Mouse (Mus musculus) 3134 (cell line): ENCODE measurements at regions not wholly inside any gene's neighbourhood (a gene's known extent, or its start where the extent isn't known, plus 50 kb on each side); places are given as distances from the start of the nearest gene placed in this dataset.
"Not testable (repeated sequence)": the region's sequence is repeated elsewhere in the genome, so short reads cannot be mapped to it uniquely, and the experiment has no call there.

Source experiments
- DNase-seq: peaks from one replicate; pipeline ENCODE4 v3.0.0-alpha.2; 2011; ENCODE audit warnings: low spot score; ENCODE audit not compliant: insufficient read length; ENCODE audit errors: extremely low read depth

- no peak for DNase-seq
Observed at GRCm38 (mm10) chr2:53619681-53620080, 428.2 kb downstream of the Arl6ip6 start.

GRCm38 (mm10) chr2:53632816-53633474 lies 441.4 kb downstream of the Arl6ip6 start:
- not testable (repeated sequence) for DNase-seq

- no peak for DNase-seq
Observed at GRCm38 (mm10) chr2:53668599-53669372, 416.6 kb downstream of the Rprm start.

- DNase-seq: no peak
Observed at GRCm38 (mm10) chr2:53680350-53681011, 404.9 kb downstream of the Rprm start.

GRCm38 (mm10) chr2:53682599-53682998 lies 402.8 kb downstream of the Rprm start:
- DNase-seq: no peak

GRCm38 (mm10) chr2:53687281-53687680 lies 398.1 kb downstream of the Rprm start:
- DNase-seq: peak; percentile 7

- DNase-seq: no peak
Observed at GRCm38 (mm10) chr2:53689223-53689880, 396.0 kb downstream of the Rprm start.

GRCm38 (mm10) chr2:53691580-53692118 lies 393.7 kb downstream of the Rprm start:
- DNase-seq: no peak

GRCm38 (mm10) chr2:53711213-53711612 lies 374.1 kb downstream of the Rprm start:
- DNase-seq: no peak

- no peak for DNase-seq
Observed at GRCm38 (mm10) chr2:53713106-53713640, 372.2 kb downstream of the Rprm start.

GRCm38 (mm10) chr2:53715017-53715416 lies 370.3 kb downstream of the Rprm start:
- DNase-seq: no peak

- no peak for DNase-seq
Observed at GRCm38 (mm10) chr2:53723231-53723630, 362.1 kb downstream of the Rprm start.

GRCm38 (mm10) chr2:53728693-53729092 lies 356.7 kb downstream of the Rprm start:
- DNase-seq: no peak

GRCm38 (mm10) chr2:53730451-53730850 lies 354.9 kb downstream of the Rprm start:
- no peak for DNase-seq

GRCm38 (mm10) chr2:53763486-53763885 lies 321.9 kb downstream of the Rprm start:
- DNase-seq: no peak

GRCm38 (mm10) chr2:53782035-53782434 lies 303.3 kb downstream of the Rprm start:
- not testable (repeated sequence) for DNase-seq

GRCm38 (mm10) chr2:53788599-53788998 lies 296.8 kb downstream of the Rprm start:
- not testable (repeated sequence) for DNase-seq

- no peak for DNase-seq
Observed at GRCm38 (mm10) chr2:53796605-53797004, 288.7 kb downstream of the Rprm start.

- DNase-seq: no peak
Observed at GRCm38 (mm10) chr2:53803666-53804065, 281.7 kb downstream of the Rprm start.

GRCm38 (mm10) chr2:53850815-53851528 lies 234.4 kb downstream of the Rprm start:
- DNase-seq: no peak
